Mouse (Mus musculus) liver, postnatal 0 days (tissue): ENCODE data around the gene Dlx4.
A peak's percentile ranks its signal among the peaks of the same experiment; 100 is the strongest.

Experiments used
- CTCF ChIP-seq: sonication (generic); IDR thresholded peaks from 2 replicates; pipeline ENCODE4 v1.5.1; 2016; ENCODE audit warnings: antibody characterized with exemption, low read depth
- EP300 ChIP-seq: IDR thresholded peaks from 2 replicates; pipeline ENCODE4 v1.6.1; 2016; ENCODE audit warnings: antibody characterized with exemption, low read depth, mild to moderate bottlenecking

DNA sequence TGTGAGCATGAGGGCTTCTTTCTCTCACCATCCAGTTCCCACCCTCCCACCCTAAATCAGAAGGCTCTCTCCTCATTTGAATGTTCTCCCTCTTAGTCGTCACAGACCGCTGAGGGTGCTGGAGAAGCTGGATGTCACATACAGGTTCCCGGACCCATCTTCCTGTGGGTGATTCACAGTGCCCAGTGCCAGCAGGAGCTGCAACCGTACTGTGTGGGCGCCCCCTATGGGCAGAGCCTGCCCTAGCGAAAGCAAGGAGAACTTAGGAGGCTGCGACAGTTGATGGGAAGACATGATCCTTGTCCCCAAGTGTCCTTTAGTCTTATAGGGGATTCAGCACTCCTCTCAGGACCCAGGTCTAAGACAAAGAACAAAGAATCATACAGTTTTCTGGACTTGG is 14.6 kb upstream of the Dlx4 start:
- TF ChIP-seq EP300 (no peak), CTCF (peak; percentile 52)
